Mouse (Mus musculus) urinary bladder, postnatal 14 days (tissue): Measurements from ENCODE around the gene Rdh16f1.
"Not testable (repeated sequence)": the region's sequence is repeated elsewhere in the genome, so short reads cannot be mapped to it uniquely, and the experiment has no call there.

Experiments used
- DNase-seq: peaks from one replicate; pipeline ENCODE4 v3.0.0; 2021; ENCODE audit warnings: low spot score

The Rdh16f1 gene

GRCm38 (mm10) chr10:127748847-127749612 lies 10.6 kb upstream of the Rdh16f1 start:
- DNase-seq = no peak

- DNase-seq = no peak
Measured at GRCm38 (mm10) chr10:127750136-127750777, 9.3 kb upstream of the Rdh16f1 start.

- no peak for DNase-seq
Measured at GRCm38 (mm10) chr10:127751548-127751947, 8.0 kb upstream of the Rdh16f1 start, which contains the start of gene Gpr182. TSS of gene Gpr182 (minus strand) at chr10:127751732.

- DNase-seq = no peak
Measured at GRCm38 (mm10) chr10:127754566-127755166, 4.9 kb upstream of the Rdh16f1 start.

GRCm38 (mm10) chr10:127755246-127755645 lies 4.3 kb upstream of the Rdh16f1 start:
- DNase-seq = no peak

GRCm38 (mm10) chr10:127755770-127756468 lies 3.7 kb upstream of the Rdh16f1 start:
- peak; percentile 1 for DNase-seq

GRCm38 (mm10) chr10:127762926-127763325 lies 3.3 kb downstream of the Rdh16f1 start:
- DNase-seq = not testable (repeated sequence)

GRCm38 (mm10) chr10:127763914-127764680 lies 4.5 kb downstream of the Rdh16f1 start:
- DNase-seq = no peak

GRCm38 (mm10) chr10:127766564-127766963 lies 7.0 kb downstream of the Rdh16f1 start:
- no peak for DNase-seq

- no peak for DNase-seq
Measured at GRCm38 (mm10) chr10:127776011-127776410, 16.4 kb downstream of the Rdh16f1 start, which contains the start of gene Rdh9. TSS of gene Rdh9 (plus strand) at chr10:127776386.

- not testable (repeated sequence) for DNase-seq
Measured at GRCm38 (mm10) chr10:127782321-127782720, 22.7 kb downstream of the Rdh16f1 start.

GRCm38 (mm10) chr10:127785411-127785810 lies 25.8 kb downstream of the Rdh16f1 start:
- DNase-seq = not testable (repeated sequence)

- DNase-seq = no peak
Measured at GRCm38 (mm10) chr10:127799295-127799694, 39.7 kb downstream of the Rdh16f1 start.

GRCm38 (mm10) chr10:127800891-127801290 lies 41.3 kb downstream of the Rdh16f1 start, which contains the start of gene Rdh16:
TSS of gene Rdh16 (plus strand) at chr10:127801152.
- no peak for DNase-seq

- no peak for DNase-seq
Measured at GRCm38 (mm10) chr10:127801612-127802011, 42.0 kb downstream of the Rdh16f1 start.

GRCm38 (mm10) chr10:127802236-127802635 lies 42.6 kb downstream of the Rdh16f1 start:
- DNase-seq = no peak

GRCm38 (mm10) chr10:127804416-127804815 lies 44.8 kb downstream of the Rdh16f1 start:
- DNase-seq = no peak

- no peak for DNase-seq
Measured at GRCm38 (mm10) chr10:127815888-127816287, 56.3 kb downstream of the Rdh16f1 start.

GRCm38 (mm10) chr10:127817268-127817910 lies 57.8 kb downstream of the Rdh16f1 start:
- peak; percentile 41 for DNase-seq

- not testable (repeated sequence) for DNase-seq
Measured at GRCm38 (mm10) chr10:127821806-127822205, 62.2 kb downstream of the Rdh16f1 start.

GRCm38 (mm10) chr10:127825386-127825785 lies 65.8 kb downstream of the Rdh16f1 start:
- no peak for DNase-seq
